Mouse (Mus musculus): ENCODE measurements at regions not wholly inside any gene's neighbourhood (a gene's known extent, or its start where the extent isn't known, plus 50 kb on each side); places are given as distances from the start of the nearest gene placed in this dataset.

GRCm38 (mm10) chr2:74363255-74363654 is 216.0 kb downstream of the Lnpk start:
- DNase-seq, result no peak
- intact Hi-C loops (cut with DNase I), result no loop called here

- intact Hi-C loops (cut with DNase I), result no loop called here
- no peak for DNase-seq
Measured at GRCm38 (mm10) chr2:74354591-74354990, 224.6 kb downstream of the Lnpk start.

GRCm38 (mm10) chr2:74349809-74350208 is 229.4 kb downstream of the Lnpk start:
- DNase-seq, result peak; percentile 37
- intact Hi-C loops (cut with DNase I), result no loop called here

- no peak for DNase-seq
- intact Hi-C loops (cut with DNase I), result loop anchor here (10.0 kb wide), 2 partner anchors 208 to 268 kb away; partner anchors contain the start of gene Lnpk
Measured at GRCm38 (mm10) chr2:74306301-74306700, 272.9 kb downstream of the Lnpk start.

GRCm38 (mm10) chr2:74300885-74301451 is 278.3 kb downstream of the Lnpk start:
- no peak for DNase-seq
- intact Hi-C loops (cut with DNase I), result loop anchor here (2.0 to 10.0 kb wide), 4 partner anchors 214 to 362 kb away; partner anchors contain the start of gene Lnpk

- DNase-seq, result peak; percentile 70
- intact Hi-C loops (cut with DNase I), result loop anchor here (2.0 to 10.0 kb wide), 4 partner anchors 214 to 362 kb away; partner anchors contain the start of gene Lnpk
Measured at GRCm38 (mm10) chr2:74300366-74300791, 278.9 kb downstream of the Lnpk start.

GRCm38 (mm10) chr2:74292641-74293040 is 286.6 kb downstream of the Lnpk start:
- DNase-seq, result no peak
- intact Hi-C loops (cut with DNase I), result no loop called here

- no peak for DNase-seq
- intact Hi-C loops (cut with DNase I), result no loop called here
Measured at GRCm38 (mm10) chr2:74291416-74292396, 287.5 kb downstream of the Lnpk start.

GRCm38 (mm10) chr2:74285624-74286023 is 293.6 kb downstream of the Lnpk start:
- intact Hi-C loops (cut with DNase I), result no loop called here
- DNase-seq, result no peak

GRCm38 (mm10) chr2:74264963-74265362 is 314.3 kb downstream of the Lnpk start:
- intact Hi-C loops (cut with DNase I), result no loop called here
- no peak for DNase-seq

GRCm38 (mm10) chr2:74257034-74257781 is 322.0 kb downstream of the Lnpk start:
- no peak for DNase-seq
- intact Hi-C loops (cut with DNase I), result no loop called here

GRCm38 (mm10) chr2:74247521-74247920 is 331.7 kb downstream of the Lnpk start:
- DNase-seq, result no peak

GRCm38 (mm10) chr2:74246631-74247030 is 332.6 kb downstream of the Lnpk start:
- DNase-seq, result no peak
- intact Hi-C loops (cut with DNase I), result no loop called here

More at GRCm38 (mm10) chr2:74247521-74247920, 331.7 kb downstream of the Lnpk start:
- intact Hi-C loops (cut with DNase I), result no loop called here

- intact Hi-C loops (cut with DNase I), result no loop called here
- DNase-seq, result peak; percentile 5
Measured at GRCm38 (mm10) chr2:74244203-74244602, 333.1 kb upstream of the Atp5g3 start.

GRCm38 (mm10) chr2:74243801-74244200 is 332.7 kb upstream of the Atp5g3 start:
- DNase-seq, result peak; percentile 7
- intact Hi-C loops (cut with DNase I), result no loop called here

- peak; percentile 47 for DNase-seq
- intact Hi-C loops (cut with DNase I), result no loop called here
Measured at GRCm38 (mm10) chr2:74239586-74239985, 328.5 kb upstream of the Atp5g3 start.

GRCm38 (mm10) chr2:74217437-74217836 is 306.3 kb upstream of the Atp5g3 start:
- DNase-seq, result no peak
- intact Hi-C loops (cut with DNase I), result no loop called here

- intact Hi-C loops (cut with DNase I), result no loop called here
- no peak for DNase-seq
Measured at GRCm38 (mm10) chr2:74210210-74210609, 299.1 kb upstream of the Atp5g3 start.

- DNase-seq, result no peak
Measured at GRCm38 (mm10) chr2:74209421-74209917, 298.3 kb upstream of the Atp5g3 start.

GRCm38 (mm10) chr2:74207440-74207839 is 296.3 kb upstream of the Atp5g3 start:
- no peak for DNase-seq
- intact Hi-C loops (cut with DNase I), result no loop called here

More at GRCm38 (mm10) chr2:74209421-74209917, 298.3 kb upstream of the Atp5g3 start:
- intact Hi-C loops (cut with DNase I), result no loop called here

- DNase-seq, result no peak
- intact Hi-C loops (cut with DNase I), result no loop called here
Measured at GRCm38 (mm10) chr2:74202776-74203175, 291.6 kb upstream of the Atp5g3 start.

All from left cerebral cortex, postnatal 4 days (tissue).